Mouse (Mus musculus): ENCODE measurements around the gene Otos.

DNA sequence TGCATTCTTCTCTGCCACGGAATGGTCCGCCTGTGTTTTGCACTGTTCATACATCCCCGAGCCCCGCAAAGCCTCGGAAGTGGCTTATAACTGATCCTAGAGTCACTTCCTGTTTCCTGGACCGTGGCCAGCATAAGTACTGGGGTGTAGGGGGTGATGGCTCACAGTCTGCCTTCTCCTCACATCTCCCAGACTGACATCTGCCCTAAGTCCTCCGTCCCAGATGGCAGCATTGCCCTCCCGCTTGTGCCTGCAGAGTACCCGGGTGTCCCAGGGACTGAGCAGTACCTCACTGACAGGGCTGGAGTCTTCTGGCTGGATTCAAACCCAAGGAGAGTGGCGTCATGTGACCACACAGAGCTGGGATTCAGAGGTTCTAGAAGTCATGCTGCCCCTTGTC lies 444 bp downstream of the Otos start:
- TF ChIP-seq POLR2A (IDR thresholded peaks at IDR 0.05; ENCODE audit: low read depth, low read length), result no peak
- TF ChIP-seq CTCF (IDR thresholded peaks at IDR 0.05; ENCODE audit: extremely low read depth, insufficient read depth, insufficient read length, insufficient replicate concordance), result no peak
